Mouse (Mus musculus) heart, adult 18-20 months (tissue): ENCODE measurements around the gene Apoc2. TPM values are rescaled to one million over a fixed set of nuclear protein-coding genes. Genes with fewer than 3 reads are reported as not detected.
A peak's percentile ranks its signal among the peaks of the same experiment; 100 is the strongest.

Experiments
- DNase-seq, 2 experiments: peaks; one replicate each; pipeline ENCODE4 v3.0.0; 2021 to 2022; ENCODE audit warnings: mixed read lengths in 1 of 2
- long read RNA-seq, 2 experiments: library from polyadenylated mRNA; stranded (forward); transcript quantifications; one replicate each; pipeline ENCODE4 v2.0.0; 2021
- total RNA-seq, 2 experiments: library from RNA; stranded (reverse); gene quantifications; 2 replicates each; pipeline ENCODE4 v1.2.3; 2021

Gene Apoc2
- total RNA-seq: under 1 TPM in 1 of 2 experiments, not detected in 1; 0.75 TPM
- long read RNA-seq, experiment 1: 0 reads
- long read RNA-seq, experiment 2: 0 reads

DNA sequence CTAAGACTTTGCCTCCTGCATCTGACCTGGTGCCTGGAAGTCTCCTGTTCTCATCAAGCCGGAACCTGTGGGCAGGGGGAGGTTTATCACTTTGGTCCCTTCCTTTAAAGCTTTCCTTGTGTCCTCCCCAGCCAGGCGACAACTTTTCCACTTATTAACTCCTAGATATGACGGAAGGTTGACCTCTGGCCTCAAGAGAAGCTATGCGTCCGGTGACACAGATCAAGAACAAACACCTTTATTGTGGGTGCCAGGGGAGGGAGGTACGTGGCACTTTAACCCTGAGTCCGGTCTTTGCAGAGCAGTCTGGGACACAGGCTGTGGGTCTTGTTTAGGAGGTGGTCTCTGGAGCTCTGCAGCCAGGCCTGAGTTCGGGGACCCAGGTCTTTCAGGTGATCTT is at the start of gene Apoc2:
TSS of gene Apoc2 (minus strand) at position 70 of the 400 bp plus-strand sequence.
- no peak for DNase-seq

DNA sequence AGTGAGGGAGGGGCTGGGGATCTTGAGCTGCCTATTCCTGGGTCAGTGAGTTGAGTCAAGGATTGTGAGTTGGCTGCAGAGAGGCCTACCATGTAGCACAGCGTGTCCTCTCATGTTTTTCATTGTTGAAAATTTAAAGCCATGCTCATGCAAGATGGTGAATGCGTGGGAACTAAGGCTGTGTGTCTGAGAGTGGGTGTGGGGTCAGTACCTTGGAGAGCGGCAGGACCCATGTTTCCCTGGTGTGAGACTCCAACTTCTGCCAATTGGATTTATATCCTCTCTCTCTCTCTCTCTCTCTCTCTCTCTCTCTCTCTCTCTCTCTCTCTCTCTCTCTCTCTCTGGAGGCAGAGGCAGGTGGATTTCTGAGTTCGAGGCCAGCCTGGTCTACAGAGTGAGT is 48.8 kb upstream of the Apoc2 start:
- DNase-seq: no peak

DNA sequence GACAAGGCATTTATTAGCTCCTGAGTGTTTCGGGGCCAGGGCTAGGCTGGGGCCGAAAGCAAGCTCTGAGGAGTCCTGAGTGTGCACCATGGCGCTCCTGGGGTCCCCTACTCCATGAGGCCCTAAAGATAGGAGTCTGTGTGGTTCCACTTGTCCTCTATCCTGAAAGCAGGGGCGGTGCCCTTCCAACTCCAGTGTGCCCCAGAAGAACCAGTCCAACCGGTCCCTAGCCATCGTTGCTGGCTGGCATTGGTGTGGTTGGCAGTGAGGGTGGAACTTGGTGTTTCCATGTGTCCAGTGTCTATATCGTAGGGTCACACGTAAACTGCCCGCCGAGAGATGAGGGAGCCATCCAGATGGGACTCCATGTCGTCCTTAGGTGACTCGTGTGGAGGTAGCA is 46.4 kb upstream of the Apoc2 start:
- DNase-seq: no peak

DNA sequence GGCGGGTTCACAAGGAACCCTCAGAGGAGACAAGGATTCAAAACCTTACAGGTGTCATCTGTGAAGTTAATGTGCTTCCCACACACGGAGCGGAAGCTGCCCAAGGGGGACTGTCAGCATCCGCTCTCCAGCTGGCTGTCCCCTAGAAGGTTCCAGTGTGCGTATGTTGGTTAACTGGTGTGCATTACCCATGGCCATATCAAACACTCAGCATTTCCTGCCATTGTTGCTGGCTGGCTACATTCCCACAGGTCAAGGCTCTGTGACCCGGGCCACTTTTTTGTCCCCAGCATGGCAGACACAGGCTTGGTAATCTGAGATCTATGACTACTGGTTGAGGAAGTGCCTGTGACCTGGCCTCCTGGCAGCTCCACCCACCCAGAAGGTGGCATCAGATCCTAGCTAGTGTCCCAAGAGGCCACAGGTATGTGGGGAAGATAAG is 45.0 kb upstream of the Apoc2 start:
- peak; percentile 71 to 84 for DNase-seq

DNA sequence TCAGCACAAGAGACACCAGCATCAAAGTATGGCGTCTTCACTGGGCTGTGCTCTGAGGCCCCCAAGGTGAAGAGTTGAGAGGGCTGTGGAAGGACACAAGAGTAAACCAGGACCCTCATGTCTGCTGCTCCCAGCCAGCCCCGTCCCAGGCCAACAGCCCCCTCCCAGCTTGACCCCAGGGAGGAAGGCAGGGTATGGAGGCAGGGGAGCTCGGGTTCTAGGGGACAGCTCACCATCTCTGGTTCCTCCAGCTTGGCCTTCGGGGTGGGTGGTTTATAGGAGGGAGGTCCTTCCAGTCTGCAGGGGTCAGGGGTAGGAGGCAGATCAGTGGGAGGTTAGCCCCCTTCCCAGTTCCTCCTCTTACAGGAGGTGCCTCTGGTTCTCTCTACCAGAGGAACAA is 41.5 kb upstream of the Apoc2 start:
- no peak for DNase-seq

DNA sequence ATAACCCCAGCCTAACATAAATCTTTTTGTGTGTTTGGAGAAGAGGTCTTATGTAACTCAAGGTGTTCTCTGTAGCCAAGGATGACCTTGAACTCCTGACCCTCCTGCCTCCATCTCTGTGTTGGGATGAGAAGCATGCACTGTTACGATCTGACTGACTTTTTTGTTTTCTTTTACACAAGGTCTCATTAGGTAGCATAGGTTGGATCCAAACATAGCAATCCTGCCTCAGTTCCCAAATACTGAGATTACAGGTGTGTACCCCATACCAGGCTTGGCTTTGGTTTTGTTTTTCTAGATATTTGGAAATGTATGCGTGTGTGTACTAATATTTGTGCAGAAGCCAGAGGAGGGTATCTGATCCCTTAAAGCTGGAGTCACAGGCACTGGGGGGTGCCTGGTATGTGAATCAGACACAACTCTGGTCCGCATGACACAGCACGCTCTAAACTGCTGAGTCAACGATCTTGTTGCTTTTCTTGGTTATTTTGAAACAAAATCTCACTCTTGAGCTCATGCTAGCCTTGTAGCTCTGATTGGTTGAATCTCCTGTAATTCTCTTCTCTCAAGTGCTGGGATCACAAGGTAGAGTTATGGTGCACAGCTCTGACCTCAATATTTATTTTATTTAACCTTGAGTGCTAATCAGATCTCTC is 40.7 kb upstream of the Apoc2 start:
- DNase-seq: no peak

DNA sequence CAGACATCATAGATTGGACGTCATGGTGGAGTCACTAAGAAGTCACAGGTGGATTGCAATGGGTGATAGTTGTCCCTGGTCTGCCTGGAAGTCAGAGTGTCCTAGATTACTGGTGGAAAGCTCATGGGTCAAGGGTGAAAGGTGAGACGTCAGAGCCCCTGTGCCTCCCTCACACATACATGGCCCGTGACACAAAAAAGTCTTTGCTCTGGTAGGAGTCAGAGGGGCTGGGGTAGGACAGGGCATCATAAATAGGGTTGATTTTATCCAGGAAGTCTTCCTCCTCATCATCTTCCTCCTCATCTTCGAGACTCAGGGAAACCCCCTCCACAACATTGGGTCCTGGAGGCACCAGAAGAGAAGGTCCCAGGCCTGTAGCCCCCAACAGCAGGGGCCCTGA is 39.6 kb upstream of the Apoc2 start:
- DNase-seq: no peak

DNA sequence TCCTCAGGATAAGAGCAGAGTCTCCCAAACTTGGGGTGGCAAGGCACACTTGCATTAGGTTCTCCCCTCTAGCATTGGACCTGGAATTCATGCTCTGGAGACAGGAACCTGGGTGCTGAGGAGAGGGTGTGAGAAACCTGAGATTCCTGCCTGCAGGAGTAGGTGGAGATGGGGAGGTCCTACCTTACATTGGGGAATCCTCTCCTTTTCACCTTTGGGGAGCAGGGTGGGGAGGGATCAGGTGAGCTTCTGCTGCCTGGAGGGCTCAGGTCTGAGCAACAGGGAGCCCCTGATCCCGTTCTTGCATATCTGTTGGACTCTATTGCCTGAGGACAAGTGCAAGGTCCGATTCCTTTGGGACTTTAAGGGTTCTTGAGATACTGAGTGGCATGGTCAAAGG is 39.1 kb upstream of the Apoc2 start:
- DNase-seq: no peak

DNA sequence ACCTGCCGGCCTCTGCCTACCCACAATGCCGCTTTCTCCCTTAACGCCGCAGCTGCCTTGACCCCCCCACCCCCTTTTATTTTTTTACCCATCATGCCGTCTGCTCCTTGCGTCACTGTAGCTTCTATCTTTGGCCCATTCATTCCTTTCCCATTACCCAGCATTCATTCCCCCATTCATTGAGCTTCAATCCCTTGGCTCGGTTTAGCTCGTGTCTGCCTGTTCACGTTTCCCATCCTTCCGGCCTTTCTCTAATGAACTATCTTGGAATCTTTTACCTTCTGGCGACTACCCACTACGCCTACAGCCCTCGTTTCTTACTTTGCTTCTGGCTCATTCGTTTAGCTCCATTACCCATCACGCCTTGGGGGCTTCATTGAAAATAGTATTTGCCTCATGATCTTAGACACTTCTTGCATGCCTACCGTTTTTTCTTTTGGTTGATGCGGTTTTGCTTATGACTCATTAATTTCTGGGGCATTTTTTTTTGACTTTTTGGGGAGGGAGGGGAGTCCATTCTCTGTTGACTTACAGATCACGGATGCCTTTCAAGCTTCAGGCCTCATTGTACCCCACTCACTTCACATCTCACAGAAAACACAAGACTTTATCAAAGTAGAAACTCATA is 38.4 kb upstream of the Apoc2 start:
- no peak for DNase-seq

DNA sequence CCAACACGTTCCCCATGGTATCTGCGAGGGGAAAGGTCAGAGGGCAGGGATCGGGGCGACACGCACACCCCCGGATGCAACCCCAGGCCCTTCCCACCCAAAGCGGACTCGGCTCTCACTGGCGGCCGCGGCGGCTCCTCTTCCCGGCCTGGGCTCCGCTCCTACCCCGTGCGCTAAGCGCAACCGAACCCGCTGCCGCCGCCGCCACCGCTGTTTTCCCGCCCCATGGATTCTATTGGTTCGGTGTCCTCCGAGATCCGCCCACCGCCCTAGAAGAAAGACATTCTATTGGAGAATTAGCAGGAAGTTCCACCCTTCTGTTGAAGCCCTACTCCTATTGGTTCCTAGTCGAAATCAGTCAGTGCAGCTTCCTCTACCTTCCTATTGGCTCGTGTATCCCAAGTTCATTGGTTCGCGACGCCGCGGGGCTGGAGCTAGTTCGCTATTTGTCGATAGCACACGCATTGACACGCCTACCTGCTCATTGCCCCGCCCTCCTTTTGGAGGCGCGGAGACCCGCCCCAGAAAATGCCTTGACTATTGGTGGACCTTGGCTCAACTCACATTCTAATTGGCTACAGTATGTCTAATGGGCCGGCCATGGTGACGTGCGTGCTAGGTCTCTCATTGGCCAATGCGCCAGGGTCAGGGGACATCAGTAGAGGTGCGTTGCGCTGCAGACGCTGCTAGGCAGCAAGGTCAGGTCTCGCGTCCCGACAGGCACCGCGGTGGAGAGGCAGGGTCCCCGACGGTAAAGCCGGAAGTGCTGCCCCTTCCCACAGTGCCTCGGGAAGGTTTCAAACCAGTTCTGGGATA is 37.7 kb upstream of the Apoc2 start, which contains the start of gene Tomm40:
TSS of gene Tomm40 (minus strand) at position 200 of the 816 bp plus-strand sequence.
- DNase-seq: peak; percentile 99 to 100

DNA sequence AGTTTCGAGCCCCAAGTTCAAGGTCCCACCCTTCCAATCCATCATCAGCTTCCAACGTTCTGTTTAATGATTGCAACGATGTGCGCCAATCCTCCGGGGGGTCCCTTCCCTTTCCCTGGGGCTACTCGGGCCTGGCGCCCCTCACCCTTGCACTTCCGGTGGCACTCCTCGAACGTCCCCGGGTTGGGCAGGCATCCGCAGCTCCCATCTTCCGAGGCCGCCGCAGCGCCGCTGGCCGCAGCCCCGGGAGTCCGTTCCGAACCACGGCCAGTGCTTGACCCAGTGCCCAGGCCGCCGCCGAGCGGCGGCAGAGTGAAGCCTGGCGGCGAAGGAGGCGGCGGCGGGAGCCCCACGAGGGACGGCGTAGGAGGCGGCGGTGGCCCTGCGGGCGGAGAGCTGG is 37.1 kb upstream of the Apoc2 start:
- DNase-seq: no peak

DNA sequence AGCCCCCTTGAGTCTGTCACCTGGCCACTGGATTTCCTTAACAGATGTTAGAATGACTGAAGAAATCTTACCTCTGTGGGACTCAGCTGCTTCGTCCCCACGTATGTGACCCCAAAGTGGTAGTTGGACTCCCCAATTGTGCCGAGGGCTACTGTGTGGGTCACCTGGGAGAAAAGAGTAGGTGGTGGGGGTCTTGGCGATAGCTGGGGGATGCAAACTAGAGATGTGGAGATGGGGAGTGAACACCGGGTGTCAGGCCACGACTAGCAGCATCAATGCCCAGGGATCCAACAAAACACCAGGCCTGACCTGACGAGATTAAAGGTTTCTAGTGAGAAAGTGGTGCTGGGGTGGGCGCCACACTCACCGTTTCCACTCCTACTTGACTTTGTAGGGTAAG is 35.9 kb upstream of the Apoc2 start:
- DNase-seq: no peak

DNA sequence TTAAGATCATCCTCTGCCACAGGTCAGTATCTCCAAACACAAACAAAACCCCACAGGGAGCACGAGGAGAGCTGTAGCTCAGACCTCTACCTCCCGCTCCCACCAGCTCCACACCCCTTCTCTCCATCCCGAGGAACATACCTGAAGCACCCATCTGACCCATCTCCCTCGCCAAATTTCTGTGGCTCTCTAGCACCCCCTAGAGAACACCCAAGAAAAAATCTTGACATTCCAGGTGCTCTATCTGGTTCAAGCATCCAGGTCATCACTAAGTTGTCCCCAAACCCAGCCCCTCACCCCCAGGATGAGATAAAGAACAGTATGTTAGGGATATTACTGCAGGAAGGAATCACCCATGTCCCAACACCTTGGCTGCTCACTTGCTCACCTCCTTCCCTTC is 35.5 kb upstream of the Apoc2 start:
- peak; percentile 23 to 61 for DNase-seq

DNA sequence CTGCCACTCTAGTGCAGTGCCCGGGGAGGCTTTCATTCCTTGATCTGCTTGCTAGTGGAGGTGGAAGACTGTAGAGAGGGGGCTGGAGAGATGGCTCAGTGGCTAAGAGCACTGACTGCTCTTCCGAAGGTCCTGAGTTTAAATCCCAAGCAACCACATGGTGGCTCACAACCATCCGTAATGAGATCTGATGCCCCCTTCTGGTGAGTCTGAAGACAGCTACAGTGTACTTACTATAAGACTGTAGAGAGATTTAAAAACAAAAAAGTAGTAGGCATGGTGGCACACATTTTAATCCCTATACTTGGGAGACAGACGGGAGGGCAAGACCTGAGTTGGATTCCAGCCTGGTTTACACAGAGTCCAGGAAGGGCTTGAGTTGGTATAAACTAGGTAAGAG is 34.7 kb upstream of the Apoc2 start:
- no peak for DNase-seq

DNA sequence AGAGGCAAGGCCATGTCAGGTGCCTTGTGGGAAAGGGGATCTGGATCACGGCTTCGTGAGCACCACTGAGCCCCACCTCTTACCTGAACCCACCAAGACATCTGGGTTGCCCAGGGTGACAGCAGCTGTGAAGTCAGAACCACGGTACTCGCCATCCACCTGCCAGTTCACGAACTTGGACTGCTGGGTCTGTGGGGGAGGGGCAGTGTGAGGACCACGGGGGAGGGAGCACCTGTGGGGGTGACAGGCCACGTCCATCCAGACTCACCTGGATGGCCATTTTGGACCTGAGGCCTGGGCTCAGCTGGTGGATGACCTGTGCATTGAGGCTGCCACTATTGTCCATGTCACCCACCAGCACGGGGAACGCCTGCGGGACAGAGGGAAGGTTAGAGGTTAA is 32.9 kb upstream of the Apoc2 start:
- no peak for DNase-seq

DNA sequence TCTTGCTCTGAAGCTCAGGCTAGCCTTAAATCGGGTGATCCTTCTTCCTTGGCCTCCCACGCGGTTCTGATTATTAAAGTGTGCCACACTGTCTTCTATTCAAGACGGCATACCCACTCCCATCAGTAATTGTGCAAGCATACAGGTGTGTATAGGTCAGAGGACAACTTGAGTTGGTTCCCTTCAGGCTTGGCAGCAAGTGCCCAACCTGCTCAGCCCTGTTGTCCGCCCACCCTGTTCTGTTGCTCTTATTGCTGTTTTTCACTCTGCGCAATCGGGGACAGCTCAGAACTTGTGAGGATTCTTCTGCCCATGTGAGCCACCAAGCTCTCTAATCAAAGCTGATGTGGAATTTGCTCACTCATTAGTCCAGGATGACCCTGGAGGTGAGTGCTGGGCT is 27.5 kb upstream of the Apoc2 start:
- DNase-seq: no peak

DNA sequence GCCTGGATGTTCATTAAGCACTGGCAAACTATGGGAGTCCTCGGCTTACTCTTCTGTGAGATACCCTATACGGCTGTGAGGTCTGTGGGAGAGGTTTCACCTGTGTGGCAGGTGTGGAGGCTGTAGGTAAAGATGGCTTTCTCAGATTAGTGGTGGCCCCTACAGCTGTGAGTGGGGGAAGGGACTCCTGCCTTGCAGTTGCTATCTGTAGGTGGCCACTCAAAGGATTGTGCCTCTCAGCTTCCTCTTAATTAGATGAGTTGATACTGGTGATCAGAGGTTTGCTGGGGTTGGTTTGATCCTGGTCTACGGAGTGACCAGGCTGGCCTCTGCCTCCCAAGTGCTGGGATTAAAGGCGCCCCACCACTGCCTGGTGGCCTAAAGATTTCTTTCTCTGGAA is 26.7 kb upstream of the Apoc2 start:
- DNase-seq: no peak

DNA sequence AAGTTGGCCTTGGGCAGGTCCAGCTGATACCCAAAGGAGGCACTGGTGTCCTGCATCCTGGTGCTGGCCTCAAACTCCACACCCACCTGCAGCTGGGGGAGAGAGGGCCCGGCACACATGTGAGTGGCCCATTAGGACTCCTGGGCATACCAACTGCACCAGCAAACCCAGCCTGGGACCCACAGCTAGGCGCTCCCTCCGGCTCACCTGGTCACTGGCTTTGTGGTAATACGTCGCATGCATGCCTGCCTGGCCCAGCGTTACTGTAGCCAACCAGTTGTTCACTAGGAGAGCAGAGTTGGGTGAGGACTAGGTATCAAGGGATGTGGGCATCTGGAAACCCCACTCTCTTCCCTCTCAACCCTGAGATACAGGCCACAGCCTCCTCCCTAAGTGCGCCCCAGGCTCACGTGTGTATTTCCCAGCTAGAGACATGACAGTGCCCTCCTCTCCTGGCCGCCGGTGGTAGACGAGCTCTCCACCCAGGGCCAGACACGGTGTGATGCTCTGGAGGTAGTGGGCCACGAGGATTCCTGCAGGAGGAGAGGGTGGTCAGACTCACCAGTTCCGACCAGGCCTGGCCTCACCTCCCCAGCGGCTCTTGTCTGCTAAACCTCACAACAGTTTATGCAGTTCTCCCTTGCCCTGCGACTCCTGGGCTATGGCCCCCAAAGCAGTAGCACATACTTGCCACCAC is 25.3 kb upstream of the Apoc2 start:
- DNase-seq: no peak

DNA sequence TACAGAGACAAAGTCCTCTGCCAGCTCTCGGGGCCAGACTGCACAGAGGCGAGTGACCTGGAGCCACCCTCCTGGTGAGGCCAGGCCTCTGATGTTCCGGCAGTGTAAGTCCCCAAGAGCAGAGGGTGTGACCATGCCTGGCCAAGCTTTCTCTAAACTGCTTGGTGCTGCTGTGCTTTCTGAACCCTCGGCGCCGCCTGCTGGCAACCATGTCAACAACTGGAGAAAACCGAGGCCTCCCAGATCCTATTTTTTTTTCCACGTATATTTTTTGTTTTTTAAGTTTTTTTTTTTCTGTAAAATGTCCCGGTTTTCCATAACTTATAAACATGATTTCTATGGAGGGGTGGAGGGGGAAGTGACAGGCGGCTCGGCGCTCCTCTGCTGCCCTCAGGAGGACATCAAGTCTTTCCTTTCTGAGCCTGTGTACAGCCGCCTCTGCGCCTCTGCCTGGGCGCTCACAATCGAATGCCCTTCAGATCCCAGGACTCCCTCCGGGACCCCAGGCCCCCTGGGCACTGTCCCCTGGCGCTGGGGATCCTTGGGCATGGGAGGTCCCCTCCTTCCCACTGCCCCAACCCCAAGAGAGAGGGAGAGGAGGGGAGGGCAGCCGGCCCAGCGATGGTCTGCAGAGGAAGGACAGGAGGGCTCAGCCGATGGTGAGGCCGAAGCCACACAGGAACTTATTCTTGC is 23.5 kb upstream of the Apoc2 start:
- peak; percentile 89 to 90 for DNase-seq

DNA sequence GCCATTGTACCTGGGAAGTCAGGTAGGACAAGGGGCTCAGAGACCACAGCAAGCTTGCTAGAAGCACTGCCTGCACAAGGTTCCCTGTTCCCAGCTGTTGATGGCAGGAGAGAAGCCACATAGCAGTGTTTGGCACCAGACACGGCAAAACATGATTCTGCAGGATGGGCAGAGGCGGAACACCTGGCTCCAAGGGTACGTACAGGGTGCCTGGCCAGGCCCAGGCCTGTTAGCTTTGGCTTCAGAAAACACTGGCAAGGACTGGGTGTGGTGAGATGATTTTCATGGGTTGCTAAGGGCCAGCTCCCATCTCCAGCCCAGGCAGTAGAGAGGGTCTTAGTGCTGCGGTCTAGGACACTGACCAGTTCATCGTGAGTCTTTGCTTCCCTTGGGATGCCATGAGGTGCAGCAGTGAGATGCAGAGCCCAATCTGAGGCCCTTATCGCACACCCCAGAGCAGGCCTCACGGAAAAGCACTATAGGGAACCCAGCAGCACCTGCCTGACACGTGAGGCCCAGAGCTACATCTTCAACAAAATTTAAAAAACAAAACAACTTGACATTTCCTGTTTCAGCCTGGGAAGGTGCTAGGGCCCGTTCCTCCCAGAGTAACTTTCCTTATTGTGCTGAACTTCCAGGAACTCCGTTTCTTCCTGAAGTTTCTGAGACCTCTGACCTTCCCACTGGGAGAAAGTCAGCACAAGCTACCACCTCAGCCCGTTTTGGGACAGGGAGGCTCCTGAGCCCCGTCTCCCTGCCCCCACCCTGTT is 22.7 kb upstream of the Apoc2 start:
- no peak for DNase-seq

DNA sequence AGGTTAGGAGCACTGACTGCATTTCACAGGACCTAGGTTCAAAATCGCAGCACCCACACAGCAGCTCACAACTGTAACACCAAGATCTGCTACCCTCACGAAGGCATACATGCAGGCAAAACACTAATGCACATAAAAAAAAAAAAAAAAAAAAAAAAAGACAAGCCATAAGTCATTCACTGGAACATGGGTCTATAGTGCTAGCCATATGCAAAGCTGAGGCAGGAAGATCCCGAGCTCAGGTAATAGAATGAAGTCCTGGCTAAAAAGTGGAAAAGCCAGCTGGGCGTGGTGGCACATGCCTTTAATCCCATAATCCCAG is 22.0 kb upstream of the Apoc2 start:
- no peak for DNase-seq
